Mouse (Mus musculus) T-cell, adult 2 months (primary cell): ENCODE data around the gene Paxip1.

Experiments used
- DNase-seq: peaks from one replicate; pipeline ENCODE4 v3.0.0; 2022; ENCODE audit warnings: low spot score

Paxip1 gene

GRCm38 (mm10) chr5:27791303-27792172, at the start of gene Paxip1:
Gene Paxip1, minus strand, starts transcription at chr5:27791691.
- DNase-seq = peak; percentile 95

DNA sequence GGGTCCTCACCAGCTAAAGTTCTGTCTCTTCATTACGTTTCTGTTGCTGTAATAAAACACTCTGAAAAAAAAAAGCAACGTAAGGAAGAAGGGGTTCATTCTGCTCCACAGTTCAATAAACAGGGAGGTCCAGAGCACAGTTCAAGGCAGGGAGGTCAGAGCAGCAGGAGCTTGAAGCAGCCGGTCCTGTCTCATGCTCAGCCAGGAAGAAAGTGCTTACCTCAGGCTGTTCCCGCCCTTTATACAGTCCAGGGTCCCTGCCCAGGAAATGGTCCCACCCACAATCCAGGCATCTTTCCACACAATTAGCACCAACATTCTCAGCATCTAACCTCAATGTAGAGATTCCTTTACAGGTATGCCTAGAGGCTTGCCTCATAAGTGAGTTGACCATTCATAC, 46.6 kb upstream of the Paxip1 start:
- no peak for DNase-seq

GRCm38 (mm10) chr5:27835096-27835495, 43.6 kb upstream of the Paxip1 start:
- no peak for DNase-seq

GRCm38 (mm10) chr5:27827971-27828370, 36.5 kb upstream of the Paxip1 start:
- DNase-seq = no peak

GRCm38 (mm10) chr5:27821161-27821560, 29.7 kb upstream of the Paxip1 start:
- DNase-seq = no peak

GRCm38 (mm10) chr5:27818840-27819672, 27.6 kb upstream of the Paxip1 start:
- no peak for DNase-seq

GRCm38 (mm10) chr5:27814282-27814681, 22.8 kb upstream of the Paxip1 start:
- DNase-seq = no peak

GRCm38 (mm10) chr5:27793923-27794322, 2.4 kb upstream of the Paxip1 start:
- DNase-seq = peak; percentile 85

DNA sequence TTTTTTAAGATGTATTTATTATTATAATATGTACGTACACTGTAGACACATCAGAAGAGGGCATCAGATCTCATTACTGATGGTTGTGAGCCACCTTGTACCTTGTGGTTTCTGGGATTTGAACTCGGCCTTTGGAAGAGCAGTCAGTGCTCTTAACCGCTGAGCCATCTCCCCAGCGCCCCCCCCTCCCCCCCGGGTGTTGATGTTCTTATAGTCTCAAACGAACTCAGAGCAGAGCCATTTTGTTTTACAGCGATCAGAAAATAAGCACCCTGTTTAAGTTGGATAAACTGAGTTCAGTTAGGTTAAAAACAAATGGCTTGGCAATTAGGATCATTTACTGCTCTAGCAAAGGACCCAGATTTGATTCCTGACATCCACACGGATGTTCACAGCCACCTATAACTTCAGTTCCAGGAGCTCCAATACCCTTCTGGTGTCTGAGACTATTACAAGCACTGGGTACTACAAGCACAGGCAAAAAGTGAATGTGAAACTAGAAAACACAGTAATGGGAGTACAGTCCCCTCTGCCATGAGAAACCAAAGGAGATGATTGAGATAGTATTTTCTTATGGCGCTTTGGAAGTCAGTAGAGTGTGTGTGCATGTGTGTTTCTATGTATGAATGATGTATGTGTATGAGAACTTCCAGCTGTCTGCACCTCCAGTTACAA, 1.2 kb upstream of the Paxip1 start:
- DNase-seq = no peak

DNA sequence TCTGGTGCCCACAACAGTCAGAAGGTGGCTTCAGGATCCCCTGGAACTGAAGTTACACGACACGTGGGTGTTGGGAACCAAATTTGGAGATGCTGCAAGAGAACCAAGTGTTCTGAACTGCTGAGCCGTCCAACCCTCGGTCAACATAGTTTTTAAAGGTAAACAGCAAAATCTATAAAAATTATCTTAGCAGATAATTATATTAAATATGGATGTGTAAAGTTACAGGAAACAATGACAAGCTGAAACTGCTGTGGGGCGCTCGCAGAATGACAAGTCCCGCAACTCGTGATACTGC, 631 bp upstream of the Paxip1 start:
- no peak for DNase-seq

DNA sequence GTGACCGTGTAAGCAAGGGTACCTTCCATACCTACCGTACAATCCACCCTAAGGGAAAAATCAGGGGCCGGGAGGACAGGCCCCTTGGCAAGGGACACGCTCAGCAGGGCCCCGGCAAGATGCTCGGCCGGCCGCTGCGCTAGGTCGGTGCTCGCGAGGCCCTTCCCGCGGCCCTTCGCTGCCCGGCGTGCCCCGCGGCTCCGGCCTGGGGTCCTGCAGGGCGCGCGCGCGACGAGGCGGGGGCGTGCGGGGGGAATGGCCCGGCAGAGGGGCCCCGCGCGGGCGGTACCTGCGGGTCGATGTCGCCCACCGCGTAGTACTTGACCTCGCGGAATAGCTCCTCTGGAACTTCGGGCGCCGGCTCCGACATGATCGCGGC, 592 bp downstream of the Paxip1 start:
- no peak for DNase-seq

DNA sequence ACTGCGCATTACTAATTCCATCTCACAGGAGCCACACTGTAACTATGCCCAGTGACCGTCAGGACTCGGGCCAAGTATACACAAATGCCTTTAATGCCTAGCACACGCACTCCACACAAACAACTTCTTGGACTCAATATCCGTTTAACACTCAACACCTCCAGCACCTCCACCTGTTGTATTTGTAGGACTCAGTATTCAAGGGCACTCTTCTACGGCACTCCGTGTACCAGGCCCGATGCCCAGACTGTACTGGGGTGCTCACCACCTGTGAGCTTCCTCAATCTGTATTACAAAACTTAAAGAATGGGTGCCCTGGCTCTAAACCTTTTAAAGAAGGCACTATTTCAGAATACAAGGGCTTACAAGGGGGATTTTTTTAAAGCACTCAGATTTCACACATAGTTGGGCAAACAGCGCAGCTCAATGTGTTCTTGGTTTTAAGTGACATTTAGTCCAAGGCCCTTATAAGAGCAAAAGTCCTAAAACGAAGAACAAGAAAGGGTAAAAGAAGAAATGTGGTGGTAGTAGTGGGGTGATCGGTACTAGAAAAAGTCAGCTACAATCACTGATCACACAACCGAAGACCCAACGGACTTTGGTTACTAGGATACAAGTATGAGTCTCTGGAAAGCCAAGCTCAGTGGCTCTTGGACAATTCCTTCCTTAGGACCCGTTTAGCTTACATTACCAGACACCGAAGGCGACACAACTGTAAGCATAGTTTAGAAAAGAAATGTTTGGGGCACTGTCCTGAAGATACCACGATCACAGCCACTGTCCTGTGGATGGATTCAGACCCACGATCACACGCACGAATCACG, 1.2 kb downstream of the Paxip1 start:
- DNase-seq = no peak

DNA sequence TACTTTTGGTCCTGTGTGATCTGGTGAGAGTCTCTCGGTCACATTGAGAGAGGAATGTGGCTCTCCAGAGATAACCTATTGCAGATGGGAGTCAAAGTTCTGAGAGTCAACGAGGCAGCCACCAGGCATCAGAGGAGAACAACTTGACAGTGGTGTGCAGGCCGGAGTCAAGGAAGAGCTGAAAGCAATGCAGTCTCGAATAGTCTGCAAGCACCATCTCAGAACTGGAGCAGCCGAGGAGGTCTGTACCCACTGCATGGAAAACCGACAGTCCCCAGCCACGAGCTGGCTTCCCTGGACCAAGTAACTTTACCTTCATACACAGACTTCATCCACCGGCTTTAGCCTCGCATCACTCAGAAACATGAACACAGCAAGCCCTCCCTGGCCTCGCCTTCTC, 1.9 kb downstream of the Paxip1 start:
- DNase-seq = no peak

GRCm38 (mm10) chr5:27783381-27783780, 8.1 kb downstream of the Paxip1 start:
- DNase-seq = no peak

DNA sequence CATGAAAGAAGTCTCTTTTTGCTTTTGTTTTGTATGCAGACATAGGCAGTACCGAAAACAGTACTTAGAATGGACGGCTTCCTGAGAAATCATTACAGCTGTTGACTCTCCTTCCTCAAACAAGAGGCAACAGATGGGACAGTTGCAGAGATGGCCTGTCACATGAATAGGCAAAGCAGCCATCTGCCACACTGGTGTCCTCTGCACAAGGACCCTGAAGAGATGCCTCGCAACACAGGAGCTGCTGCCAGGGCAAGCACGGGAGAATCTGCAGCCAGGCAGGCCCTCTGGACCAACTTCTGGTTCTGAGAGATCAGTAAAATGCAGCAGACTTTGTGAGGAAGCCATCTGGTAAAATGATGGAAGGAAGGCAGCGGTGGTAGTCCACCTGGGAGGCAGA, 23.5 kb downstream of the Paxip1 start:
- no peak for DNase-seq

DNA sequence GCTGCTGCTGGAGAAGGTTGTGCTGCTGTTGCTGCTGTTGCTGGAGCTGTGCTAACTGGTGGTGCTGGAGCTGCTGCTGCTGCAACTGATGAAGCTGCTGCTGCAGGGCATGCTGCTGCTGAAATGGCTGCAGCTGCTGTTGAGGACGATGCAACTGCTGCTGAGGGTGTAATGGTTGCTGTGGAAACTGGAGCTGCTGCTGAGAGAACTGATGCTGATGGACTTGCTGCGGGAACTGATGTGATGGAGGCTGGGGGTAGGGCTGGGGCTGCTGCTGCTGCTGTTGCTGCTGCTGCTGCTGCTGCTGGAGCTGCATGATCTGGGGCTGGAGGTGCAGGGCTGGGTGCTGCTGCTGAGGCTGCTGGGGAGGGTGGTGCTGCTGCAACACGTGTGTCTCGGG, 25.7 kb downstream of the Paxip1 start:
- no peak for DNase-seq

DNA sequence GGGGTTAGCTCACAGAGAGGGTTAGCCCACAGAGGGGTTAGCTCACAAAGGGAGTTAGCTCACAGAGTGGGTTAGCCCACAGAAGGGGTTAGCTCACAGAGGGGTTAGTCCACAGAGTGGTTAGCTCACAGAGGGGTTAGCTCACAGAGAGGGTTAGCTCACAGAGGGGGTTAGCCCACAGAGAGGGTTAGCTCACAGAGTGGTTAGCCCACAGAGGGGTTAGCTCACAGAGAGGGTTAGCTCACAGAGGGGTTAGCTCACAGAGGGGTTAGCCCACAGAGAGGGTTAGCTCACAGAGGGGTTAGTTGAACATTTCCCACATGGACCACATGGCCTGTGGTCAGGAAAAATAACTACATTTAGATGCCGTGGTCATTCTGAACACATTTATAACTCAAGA, 46.5 kb downstream of the Paxip1 start:
- no peak for DNase-seq

- DNase-seq = no peak
Measured at GRCm38 (mm10) chr5:27739216-27739615, 52.3 kb downstream of the Paxip1 start.

DNA sequence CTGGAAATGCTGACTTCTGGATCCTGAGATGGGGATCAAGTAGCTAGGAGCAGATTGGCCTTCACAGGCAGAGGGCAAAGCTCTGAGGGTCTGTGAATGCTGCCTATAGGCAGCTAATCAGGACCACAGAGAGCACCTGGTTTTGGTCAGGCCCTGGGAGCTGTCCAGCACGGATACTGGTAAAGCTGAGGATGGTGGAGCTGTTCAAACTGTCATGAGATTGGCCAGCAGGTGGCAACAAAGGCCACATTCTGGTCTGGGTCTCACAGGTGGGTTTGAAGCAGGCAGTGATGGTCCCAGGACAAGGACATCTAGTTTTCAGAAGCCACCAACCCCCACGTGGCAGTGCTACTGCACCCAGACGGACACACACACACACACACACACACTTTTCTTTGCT, 54.3 kb downstream of the Paxip1 start:
- DNase-seq = no peak

GRCm38 (mm10) chr5:27732288-27732868, 59.1 kb downstream of the Paxip1 start:
- no peak for DNase-seq

DNA sequence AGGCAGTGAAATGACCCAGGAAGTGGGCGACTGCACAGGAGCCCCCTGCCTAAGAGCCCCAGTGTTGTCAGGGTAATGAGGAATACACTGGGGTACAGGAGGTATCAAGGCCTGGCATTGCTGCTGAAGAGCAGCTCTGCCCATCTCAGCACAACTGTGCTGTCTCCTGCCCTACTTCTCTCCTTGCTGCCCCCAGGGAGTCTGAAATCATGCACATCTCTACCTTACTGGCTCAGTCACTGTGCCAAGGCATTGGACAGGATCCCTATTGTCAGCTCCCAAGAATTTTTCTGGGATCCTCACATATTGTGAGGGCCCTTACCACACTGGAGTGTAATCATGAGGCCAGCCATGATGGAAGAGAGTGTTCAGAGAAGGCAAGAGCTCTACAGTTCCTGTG, 60.1 kb downstream of the Paxip1 start:
- DNase-seq = no peak

DNA sequence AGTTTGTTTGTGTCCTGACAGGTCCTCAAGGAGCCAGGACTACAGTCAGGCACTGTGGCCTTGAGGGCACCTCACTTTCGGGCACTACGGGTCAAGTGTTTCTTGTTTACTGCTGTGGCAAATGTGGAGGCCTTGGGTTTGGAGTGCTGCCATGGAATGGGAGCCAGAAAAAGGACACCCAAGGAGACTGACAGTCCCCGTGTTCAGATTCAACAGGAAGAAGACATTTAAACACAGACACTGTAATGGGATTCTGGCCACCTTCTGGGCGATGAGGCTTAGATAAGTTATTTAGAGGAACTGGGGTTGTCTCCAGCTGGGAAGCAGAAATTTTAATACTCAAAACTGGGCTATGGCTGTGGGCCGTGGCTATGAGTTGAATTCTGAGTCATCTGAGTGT, 60.8 kb downstream of the Paxip1 start:
- DNase-seq = no peak
